Mouse (Mus musculus): ENCODE results near the gene Nemp1.

Gene Nemp1

DNA sequence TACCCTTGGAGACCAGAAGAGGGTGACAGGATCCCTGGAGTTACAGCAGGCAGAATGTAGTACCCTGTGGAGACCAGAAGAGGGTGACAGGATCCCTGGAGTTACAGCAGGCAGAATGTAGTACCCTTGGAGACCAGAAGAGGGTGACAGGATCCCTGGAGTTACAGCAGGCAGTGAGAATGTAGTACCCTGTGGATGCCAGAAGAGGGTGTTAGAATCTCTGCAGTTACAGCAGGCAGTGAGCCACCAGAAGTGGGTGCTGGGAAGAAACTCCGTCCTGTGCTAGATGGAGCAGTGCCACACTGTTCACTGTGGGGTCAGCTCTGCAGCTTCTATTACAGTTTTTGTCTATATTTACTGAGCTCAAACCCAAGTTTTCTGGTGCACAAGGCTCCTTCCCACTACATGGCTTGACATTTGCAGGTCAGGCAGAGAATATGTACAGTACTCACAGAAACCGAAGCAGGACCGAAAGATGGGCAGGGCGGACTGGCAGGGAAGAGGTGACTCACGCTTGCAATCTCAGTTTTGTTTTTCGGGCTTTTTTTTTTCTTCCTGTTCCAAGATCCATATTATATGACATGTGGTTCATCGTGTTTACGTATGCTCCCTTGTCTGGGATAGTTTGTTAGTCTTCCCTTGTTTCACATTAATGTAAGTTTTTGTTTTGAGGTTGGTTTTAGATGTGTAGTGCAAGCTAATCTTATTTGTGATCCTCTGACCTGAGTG, 8.3 kb downstream of the Nemp1 start:
- peak; percentile 92 for DNase-seq

DNA sequence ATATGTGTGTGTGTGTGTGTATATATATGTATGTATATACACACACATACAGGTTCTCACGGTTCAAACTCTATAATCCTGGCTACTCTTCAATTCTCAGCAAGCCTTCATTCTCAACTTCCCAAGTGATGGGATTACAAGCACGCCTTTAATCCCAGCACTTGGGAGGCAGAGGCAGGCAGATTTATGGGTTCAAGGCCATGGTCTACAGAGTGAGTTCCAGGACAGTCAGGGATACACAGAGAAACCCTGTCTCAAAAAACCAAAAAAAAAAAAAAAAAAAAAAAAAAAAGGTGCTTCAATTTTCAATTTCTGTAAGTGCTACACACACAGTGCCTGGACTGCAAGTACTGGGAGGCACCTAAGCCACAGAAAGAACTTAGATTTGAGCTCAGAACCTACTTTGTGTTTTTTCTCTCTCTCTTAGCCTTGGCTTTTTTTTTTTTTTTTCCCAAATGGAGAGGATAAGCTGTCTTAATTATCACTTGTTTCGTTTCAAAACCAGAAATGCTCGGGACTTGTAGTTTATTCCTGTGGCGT, 9.2 kb downstream of the Nemp1 start:
- DNase-seq, result no peak

DNA sequence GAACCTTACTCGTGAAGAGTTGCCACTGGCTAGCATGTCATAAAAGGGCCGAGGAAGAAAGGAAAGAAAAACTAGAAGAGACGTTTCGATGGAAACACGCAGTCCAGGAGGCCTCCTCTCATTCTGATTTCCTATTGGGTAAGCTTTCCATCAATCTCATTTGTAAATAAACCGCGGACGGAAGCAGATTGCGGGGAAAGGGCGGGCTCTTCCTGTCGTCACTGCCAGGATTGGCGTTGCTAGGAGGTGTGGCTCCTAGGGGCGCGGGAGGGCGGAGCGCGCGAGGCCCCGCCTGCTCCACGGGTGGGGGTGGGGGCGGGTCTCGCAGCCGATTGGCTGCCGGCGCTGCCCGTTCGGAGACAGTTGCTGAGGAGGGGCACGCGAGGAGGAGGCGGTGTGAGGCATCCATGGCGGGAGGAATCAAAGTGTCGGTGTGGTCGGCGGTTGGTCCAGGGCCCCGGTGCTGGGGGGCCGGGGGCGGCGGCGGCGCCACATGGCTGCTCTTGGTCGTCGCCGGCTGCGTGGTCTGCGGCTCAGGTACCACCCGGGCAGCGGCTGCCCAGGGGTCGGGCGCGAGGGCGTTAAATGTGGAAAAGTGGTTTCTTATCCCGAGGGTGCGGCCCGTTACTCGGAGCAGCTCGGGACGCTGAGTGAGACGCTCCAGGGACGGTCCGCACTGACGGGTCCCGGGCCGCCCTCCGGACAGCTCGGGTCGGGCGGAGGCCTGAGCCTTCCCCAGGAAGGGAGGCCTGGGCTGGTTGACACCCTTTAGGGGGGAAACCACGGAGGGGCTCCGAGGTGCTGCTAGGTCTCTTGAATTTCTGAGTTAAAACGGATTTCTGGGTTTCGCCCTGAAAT, 10.2 kb downstream of the Nemp1 start:
- DNase-seq, result peak; percentile 92

DNA sequence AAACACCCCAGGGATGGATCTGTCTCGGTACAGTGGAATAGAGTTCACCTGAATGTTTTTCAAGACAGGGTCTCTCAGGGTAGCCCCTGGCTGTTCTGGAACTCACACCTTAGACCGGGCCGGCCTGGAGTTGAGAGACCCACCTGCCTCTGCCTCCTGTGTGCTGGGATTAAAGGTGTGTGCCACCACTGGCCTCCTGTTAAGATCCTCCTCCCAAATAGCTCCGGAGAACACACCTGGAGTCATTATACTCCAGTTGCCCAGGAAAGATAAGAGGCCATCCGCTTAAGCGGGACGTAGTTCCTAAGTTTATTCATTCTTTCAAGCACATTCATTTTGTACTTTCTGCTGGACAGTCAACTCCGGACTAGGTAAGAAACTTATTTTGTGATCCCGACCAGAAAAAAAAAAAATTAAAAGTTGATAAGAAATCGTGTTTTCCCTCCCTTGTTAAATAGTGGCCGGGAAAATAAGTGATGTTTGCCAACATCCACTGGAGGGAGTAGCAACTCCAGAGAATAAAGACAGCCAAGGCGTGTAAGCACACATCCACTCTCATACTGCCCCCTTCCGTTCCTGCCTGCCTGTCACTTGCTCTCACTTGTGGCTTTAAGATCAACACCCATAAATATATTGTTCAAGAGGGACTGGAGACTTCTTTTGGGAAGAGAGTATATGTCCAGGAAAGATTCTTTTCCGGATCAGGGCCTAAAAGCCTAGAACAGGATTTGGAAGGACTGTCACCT, 11.1 kb downstream of the Nemp1 start:
- DNase-seq, result peak; percentile 74

DNA sequence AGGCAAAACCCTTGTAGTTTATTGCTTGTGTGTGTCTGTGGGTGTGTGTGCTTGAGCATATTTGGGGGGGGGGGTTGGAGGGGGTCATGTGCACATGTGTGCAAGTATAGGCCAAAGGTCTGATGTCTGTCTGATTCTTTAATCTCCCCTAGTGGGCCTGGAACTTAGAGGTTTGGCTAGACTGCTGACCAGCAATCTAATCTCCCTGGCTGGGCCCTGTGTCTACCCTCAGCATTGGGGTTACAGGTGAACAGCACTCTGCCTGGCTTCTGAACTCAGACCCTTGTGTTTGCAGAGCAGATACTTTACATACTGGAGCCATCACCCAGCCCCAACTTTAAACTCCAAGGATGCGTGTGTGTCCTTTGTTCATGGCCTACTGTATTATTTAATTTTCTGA, 12.5 kb downstream of the Nemp1 start:
- DNase-seq, result no peak

DNA sequence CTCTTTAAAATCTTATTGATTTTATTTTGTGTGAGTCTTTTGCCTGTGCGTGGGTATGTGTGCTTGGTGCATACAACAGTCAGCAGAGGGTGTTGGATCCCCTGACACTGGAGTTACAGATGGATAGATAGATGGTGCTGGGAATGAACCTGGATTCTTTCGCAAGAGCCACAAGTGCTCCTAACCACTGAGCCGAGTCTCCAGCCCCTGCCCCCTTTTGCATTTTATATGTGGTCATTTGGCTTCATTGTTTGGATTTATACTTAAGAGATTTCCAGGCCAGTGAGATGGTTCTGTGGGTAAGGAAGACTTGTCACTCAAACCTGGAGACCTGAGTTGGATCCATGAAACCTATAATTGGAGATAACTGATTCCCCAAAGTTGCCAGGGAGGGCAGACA, 13.2 kb downstream of the Nemp1 start:
- DNase-seq, result no peak

DNA sequence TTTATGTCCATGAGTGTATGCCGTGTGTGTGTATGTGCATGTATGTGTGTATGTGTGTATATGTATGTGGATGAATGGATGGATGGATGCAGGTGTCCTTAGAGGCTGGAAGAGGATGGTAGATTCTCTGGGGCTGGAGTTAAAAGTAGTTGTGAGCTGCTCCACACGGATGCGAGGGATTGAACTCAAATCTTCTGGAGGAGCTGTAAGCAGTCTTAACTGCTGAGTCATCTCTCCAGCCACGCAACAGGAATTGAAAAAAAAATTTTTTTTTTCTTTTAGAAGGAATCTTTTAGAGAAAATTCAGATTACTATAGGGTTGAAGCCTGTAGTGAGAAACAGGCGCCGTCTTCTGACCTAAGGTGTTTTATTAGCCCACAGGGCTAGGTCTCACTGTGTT, 16.2 kb downstream of the Nemp1 start:
- no peak for DNase-seq

DNA sequence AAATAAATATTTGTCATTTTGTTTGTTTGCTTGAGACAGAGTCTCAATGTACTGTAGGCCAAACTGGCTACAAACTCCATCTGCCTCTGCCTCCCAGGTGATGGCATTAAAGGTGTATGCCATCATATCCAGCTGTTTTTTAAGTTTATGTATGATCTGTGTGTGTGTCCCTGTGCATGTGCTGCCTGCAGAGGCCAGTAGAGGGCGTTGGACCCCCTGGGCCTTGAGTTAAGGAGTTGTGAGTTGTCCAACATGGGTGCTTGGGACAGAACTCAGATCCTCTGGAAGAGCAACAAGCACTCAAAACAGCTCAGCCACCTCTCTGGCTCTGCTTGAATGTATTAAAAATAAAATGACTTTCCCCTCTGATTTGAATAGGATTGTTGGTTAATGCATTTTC, 24.4 kb downstream of the Nemp1 start:
- DNase-seq, result no peak

DNA sequence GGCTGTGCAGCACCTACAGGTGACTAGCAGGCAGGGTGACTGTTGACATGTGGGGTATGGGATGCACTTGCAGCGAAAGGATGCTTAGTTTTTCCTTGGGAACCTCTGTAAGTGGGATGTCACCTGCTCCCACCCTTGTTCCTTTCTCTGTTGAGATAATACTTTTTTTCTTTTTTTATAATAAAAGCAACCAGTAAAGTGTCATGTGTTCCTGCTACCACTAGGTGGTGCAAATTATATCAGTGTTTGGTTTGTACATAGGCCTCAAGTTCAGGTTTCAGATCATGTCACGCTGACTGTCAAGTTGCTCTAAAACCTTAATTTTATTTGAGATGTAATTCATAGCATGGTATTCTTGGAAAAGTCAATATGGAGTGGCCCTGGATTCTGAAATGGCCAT, 27.9 kb downstream of the Nemp1 start:
- DNase-seq, result no peak

DNA sequence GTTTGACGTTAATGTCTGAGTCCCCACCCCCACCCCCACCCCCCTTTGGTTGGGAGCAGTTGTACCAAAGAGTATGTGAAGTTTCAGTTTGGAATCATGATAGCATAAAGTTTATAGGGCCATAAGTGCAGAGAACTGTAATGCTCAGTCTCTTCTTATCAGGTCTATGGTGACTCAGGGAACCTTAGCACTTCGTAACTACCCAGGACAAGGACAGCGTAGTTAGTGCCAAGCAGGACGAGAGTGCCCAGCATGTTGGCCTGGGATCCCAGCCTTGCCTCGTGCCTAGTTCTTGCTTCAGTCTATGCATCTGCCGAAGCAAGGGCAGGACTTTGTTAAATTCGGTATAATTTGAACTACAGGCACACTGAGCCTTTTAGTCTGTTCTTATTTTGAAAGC, 29.1 kb downstream of the Nemp1 start:
- no peak for DNase-seq

DNA sequence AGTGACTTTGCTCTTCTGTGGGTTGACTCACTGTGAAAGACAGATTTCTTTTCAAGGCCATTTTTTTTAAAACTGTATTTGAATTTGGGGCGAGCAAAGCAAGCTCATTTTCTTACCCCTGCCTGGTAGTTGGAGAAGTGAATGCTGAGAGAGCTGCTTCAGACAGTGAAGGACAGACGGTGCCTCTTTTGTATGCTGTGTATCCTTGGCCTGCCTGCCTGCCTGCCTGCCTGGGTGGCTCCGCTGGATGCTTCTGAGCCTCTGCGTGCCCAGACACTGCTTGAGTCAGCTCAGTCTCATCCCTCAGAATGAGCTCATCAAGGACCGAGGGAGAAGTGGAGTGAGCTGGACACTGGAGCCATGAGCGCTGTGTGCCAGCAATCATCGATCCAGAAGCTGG, 32.3 kb downstream of the Nemp1 start:
- DNase-seq, result no peak

DNA sequence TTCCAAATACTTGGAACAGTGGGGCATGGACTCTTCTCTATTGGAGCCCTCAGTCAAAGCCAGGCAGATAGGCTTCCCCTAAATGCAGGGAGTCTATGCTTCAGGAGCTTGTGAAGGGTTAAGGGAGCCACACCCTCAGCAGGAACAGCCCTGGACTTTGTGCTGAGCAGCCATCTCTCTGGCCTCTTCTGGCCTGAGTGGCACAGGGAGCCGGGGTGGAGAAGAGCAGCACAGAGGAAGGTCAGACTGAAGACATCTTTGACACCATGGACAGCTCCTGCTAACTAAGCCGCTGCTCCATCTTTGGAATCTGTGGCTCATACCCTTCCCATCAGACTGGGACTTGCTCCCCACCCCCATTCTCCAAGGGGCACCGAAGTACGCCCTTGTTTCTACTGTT, 36.6 kb downstream of the Nemp1 start:
- no peak for DNase-seq

DNA sequence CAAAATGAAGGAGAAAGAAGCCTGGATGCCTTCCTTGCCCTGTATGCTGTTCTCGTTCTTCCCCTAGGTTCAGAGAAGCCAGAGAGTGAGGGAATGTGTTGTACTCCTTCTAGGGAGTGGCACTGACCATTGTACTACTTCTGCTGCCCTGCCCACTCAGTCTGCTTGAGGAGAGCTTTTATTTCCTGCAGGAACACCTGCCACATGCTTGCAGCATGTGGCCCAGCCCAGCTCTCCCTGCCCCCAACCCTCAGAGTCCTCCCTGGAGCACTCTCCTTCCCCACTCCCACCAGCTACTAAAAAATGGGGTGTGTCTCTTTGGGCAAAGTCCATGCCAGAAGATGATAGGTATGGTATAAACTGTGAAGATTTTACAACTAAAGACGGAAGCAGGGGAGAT, 37.6 kb downstream of the Nemp1 start:
- DNase-seq, result no peak

DNA sequence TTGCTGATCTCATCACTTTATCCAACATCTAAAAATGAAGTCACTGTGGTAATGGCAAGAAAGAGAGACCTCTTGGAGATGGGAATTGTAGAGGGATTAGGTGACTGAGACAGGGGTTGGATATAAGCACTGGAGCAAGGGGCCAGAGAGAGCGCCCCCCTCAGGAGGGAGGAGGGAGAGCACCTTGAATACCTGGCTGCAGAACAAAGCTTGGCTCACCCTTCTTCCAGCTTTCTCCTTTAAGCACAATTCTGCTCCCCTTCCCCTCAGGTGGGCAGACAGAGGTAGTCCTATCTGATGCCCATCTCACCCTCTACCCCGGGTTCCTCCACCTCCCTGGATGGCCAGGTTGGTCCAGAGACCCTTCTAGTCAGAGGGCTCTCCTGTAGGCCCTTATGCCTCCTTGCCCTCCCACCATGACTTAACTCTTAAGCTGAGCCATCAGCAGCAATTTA, 38.1 kb downstream of the Nemp1 start, which contains the start of gene Myo1a:
Gene Myo1a, plus strand, starts transcription at position 405 of the 455 bp plus-strand sequence.
- no peak for DNase-seq

DNA sequence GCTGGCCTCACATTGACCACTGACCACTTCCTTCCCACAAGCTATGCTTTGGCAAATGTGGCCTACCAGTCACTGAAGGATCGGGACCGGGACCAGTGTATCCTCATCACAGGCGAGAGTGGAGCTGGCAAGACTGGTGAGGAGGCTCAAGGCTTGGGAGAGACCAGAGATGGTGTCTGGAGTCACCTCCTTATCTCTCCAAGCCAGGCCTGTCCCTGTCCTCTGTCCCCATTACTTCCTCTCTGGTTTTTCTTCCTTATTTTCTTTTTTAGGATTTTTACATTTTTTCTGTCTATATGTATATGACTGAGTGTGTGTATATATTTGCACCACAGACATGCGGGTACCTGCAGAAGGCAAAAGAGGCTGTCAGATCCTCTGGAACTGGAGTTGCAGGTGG, 39.1 kb downstream of the Nemp1 start:
- DNase-seq, result no peak

DNA sequence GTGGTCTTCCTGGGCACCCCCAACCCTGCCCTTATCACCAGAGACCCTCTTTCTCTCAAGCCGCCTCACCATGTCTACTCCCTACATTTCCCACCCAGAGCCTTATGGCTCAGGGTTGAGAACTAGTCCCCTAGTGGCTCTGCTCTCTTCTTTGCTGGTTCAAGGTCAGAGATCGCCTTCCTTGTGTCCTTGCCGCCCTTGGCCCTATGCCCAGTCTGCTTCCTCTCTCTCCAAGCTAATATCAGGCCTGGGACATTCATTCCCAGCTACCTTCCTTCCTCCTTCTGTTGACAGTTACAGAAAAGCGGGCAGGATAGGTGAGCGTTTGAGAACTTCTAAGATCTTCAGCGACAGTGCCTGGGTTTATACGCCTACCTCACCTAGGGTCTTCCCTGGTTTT, 41.0 kb downstream of the Nemp1 start:
- peak; percentile 48 for DNase-seq

DNA sequence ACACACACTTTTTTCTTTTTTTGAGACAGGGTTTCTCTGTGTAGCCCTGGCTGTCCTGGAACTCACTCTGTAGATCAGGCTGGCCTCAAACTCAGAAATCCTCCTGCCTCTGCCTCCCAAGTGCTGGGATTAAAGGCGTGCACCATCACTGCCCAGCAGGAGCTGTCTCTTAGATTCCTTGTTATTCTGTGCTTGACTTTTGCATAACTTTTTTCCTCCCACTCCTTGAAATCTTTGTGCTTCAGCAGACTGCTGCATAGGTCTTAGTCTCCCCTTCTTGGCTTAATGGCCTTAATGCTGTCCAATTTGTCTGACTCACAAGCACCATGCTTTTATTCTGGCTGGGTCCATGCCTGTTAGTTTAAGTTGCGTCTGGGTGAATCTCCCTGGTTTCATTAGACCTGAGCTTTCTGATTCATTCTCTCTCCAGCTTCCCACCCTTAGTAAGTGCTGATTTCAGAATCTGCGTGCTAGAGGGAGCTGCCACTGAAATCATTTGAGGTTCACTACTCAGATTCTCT, 42.2 kb downstream of the Nemp1 start:
- no peak for DNase-seq

DNA sequence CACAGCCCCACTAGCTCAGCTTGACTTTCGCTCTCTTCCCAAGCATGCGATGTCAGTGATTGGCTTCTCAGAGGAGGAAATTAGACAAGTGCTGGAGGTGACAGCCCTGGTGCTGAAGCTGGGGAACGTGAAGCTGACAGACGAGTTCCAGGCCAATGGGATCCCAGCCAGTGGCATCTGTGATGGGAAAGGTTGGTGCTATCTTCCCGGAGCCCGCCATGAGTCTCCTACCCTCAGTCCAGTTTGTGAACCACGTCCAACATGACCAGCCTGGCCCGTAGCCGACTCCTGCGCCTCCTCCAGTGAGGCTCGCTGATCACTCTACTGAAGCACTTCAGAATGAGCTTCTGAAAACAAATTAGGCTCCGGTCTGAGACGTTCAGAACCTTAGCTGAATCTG, 43.6 kb downstream of the Nemp1 start:
- DNase-seq, result no peak

DNA sequence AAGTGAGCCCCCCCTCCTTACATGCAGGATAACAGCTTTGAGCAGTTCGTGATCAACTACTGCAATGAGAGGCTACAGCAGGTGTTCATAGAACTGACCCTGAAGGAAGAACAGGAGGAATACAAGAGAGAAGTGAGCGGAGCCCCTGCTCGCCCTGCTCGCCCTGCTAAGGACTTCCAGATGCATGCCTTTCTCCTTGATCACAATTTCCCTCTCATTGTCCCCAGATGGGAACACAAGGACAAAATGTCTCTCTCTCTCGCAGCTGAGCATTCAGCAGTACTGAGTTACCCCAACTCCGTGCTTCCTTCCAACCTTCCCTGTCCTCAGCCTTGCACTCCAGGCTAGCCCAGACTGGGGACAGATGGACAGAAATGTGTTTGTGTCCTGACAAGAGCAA, 46.0 kb downstream of the Nemp1 start:
- DNase-seq, result no peak

DNA sequence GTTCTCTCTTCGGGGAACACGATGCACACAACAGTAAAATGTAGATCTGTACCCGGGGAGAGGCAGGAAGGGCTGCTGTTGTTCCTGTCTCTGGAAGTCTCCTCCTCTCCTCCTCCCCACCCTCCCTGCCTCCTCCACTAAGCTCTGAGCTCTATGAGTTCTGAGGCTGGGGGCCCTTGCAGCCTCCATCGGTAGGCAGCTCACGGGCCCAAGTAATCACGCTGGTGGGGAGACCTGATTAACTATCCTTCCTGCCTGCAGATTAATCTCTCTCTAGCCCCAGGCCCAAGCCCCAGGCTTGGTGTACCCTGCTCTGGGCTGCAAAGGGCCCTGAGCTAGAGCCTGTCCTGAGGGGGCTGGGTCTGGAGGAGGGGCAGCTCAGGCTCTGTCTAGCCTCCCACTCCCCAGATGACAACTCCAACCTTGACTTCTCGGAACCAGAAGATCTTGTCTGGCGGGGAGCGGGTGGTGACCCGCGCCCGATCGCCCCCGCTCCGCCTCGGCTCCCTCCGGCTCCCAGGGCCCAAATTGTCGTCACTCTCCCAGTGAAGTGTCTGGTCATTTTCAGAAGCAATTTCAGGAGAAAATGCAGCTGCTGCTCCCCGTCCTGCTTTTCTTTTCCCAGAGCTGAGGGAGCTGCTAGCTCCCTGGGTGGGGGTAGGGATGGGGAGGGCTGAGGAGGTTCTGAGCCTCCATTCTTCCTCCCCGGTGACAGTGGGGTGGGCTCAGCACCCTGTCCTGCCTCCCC, 55.1 kb downstream of the Nemp1 start:
- DNase-seq, result no peak

DNA sequence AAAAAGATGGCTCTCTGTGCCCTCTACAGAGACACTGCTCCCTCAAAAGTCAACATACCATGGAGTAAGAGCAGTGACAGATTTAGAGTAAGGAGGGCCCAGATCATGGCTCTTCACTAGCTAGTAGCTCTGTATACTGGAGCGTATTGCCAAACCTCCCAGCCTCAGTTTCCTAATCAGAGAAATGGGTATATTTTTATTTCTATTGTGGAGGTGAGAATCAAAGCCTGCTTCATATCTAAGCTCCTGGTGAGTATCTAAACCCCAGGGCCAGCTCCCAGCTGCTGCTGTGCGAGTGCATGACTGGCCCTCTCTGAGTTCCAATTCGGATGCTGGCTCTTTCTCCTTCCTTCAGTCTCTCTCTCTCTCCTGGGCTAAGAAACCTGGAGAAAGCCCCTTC, 57.5 kb downstream of the Nemp1 start, which contains the start of gene Tac2:
Gene Tac2, plus strand, starts transcription at position 301 of the 400 bp plus-strand sequence.
- no peak for DNase-seq

DNA sequence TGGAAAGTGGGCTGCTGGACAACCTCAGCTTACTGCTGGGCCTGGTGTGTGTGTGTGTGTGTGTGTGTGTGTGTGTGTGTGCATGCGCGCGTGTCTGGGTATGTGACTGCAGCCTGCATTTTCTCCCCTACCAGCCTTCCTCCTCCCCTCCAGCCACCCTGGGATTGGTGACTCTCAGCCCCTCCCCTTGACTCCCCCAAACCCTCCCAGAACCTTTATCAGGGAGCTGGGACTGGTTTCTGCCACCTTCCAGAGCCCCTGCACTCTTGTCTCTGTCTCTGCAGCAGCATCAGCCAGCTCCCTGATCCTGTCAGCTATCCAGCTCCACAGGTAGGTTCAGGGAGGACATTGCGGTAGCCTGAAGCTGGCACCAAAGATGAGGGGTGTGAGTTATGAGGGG, 58.4 kb downstream of the Nemp1 start:
- no peak for DNase-seq

All from lung, postnatal 14 days (tissue).